Mouse (Mus musculus): ENCODE measurements around the gene Olfr1392. TPM values are rescaled to one million over a fixed set of nuclear protein-coding genes. Genes with fewer than 3 reads are reported as not detected.
"Not testable (repeated sequence)": the region's sequence is repeated elsewhere in the genome, so short reads cannot be mapped to it uniquely, and the experiment has no call there.

The Olfr1392 gene
- total RNA-seq, 2 experiments from 2014 or later = 0.47 TPM; not detected in 1

- peak; percentile 28 to 38 for DNase-seq (ENCODE audit: extremely low spot score in 1 of 2, low spot score in 2 of 2)
- intact Hi-C loops (cut with DNase I) = loop anchor here (5.0 kb wide), 3 partner anchors 84 to 399 kb away; partner anchors contain the start of genes Btnl9, Irgm1 and Olfr1396
These were observed 13.7 kb upstream of the Olfr1392 start for GRCm38 (mm10) chr11:49271334-49271733.

GRCm38 (mm10) chr11:49273834-49274519, 11.1 kb upstream of the Olfr1392 start:
- DNase-seq (ENCODE audit: extremely low spot score in 1 of 2, low spot score in 2 of 2) = no peak
- intact Hi-C loops (cut with DNase I) = loop anchor here (5.0 kb wide), 3 partner anchors 87 to 402 kb away; partner anchors contain the start of genes Btnl9, Irgm1 and Olfr1396

- intact Hi-C loops (cut with DNase I) = no loop called here
- no peak for DNase-seq (ENCODE audit: extremely low spot score in 1 of 2, low spot score in 2 of 2)
These were observed 6.9 kb upstream of the Olfr1392 start, which contains the start of gene Olfr1393 for GRCm38 (mm10) chr11:49278222-49278621. Gene Olfr1393, plus strand, starts transcription at chr11:49278304.

GRCm38 (mm10) chr11:49287251-49287650, 2.2 kb downstream of the Olfr1392 start:
- intact Hi-C loops (cut with DNase I) = no loop called here
- DNase-seq (ENCODE audit: extremely low spot score in 1 of 2, low spot score in 2 of 2) = peak in 1 of 2 experiments; percentile 19

GRCm38 (mm10) chr11:49292777-49293176, 7.7 kb downstream of the Olfr1392 start:
- DNase-seq (ENCODE audit: extremely low spot score in 1 of 2, low spot score in 2 of 2) = peak in 1 of 2 experiments; percentile 4

GRCm38 (mm10) chr11:49304441-49304840, 19.4 kb downstream of the Olfr1392 start, which contains the start of gene Olfr10:
Gene Olfr10, plus strand, starts transcription at chr11:49304741.
- DNase-seq (ENCODE audit: extremely low spot score in 1 of 2, low spot score in 2 of 2) = no peak
- intact Hi-C loops (cut with DNase I) = no loop called here

More at GRCm38 (mm10) chr11:49292777-49293176, 7.7 kb downstream of the Olfr1392 start:
- intact Hi-C loops (cut with DNase I) = no loop called here

- intact Hi-C loops (cut with DNase I); DNase-seq (ENCODE audit: extremely low spot score in 1 of 2, low spot score in 2 of 2): not testable (repeated sequence)
These were observed 23.5 kb downstream of the Olfr1392 start for GRCm38 (mm10) chr11:49308547-49308946.

- intact Hi-C loops (cut with DNase I) = no loop called here
- DNase-seq (ENCODE audit: extremely low spot score in 1 of 2, low spot score in 2 of 2) = no peak
These were observed 37.4 kb downstream of the Olfr1392 start, which contains the start of gene Olfr1391 for GRCm38 (mm10) chr11:49322442-49322841. Gene Olfr1391, plus strand, starts transcription at chr11:49322742.

GRCm38 (mm10) chr11:49326726-49327125, 41.6 kb downstream of the Olfr1392 start:
- no peak for DNase-seq (ENCODE audit: extremely low spot score in 1 of 2, low spot score in 2 of 2)
- intact Hi-C loops (cut with DNase I) = no loop called here

GRCm38 (mm10) chr11:49329686-49330085, 44.6 kb downstream of the Olfr1392 start:
- intact Hi-C loops (cut with DNase I) = no loop called here
- DNase-seq (ENCODE audit: extremely low spot score in 1 of 2, low spot score in 2 of 2) = peak in 1 of 2 experiments; percentile 8

GRCm38 (mm10) chr11:49334888-49335287, 49.8 kb downstream of the Olfr1392 start, which contains the start of gene Olfr1390:
Gene Olfr1390, plus strand, starts transcription at chr11:49335188.
- intact Hi-C loops (cut with DNase I) = no loop called here
- no peak for DNase-seq (ENCODE audit: extremely low spot score in 1 of 2, low spot score in 2 of 2)

GRCm38 (mm10) chr11:49337150-49337832, 52.2 kb downstream of the Olfr1392 start:
- intact Hi-C loops (cut with DNase I) = no loop called here
- no peak for DNase-seq (ENCODE audit: extremely low spot score in 1 of 2, low spot score in 2 of 2)

Other genes with a start within 250 kb of the Olfr1392 start
- gene 9930111J21Rik2, start 234.0 kb upstream of the Olfr1392 start, total RNA-seq (2021) = 1 to 10 TPM in 1 of 2 experiments, under 1 TPM in 1; 0.85 to 1.2 TPM
- gene Tgtp2, start 221.1 kb upstream of the Olfr1392 start, total RNA-seq (2021) = not detected
- gene Ifi47, start 208.7 kb upstream of the Olfr1392 start, total RNA-seq (2021) = under 1 TPM; 0.45 to 0.61 TPM
- not detected for gene Olfr1396, start 170.4 kb upstream of the Olfr1392 start, total RNA-seq (2021)
- gene Olfr1395, start 143.0 kb upstream of the Olfr1392 start, total RNA-seq (2021) = not detected
- not detected for gene Olfr1394, start 130.9 kb upstream of the Olfr1392 start, total RNA-seq (2021)
- under 1 TPM; 0.11 to 0.59 TPM for gene Btnl9, start 98.1 kb upstream of the Olfr1392 start, total RNA-seq (2021)
- gene Zfp62, start 82.0 kb upstream of the Olfr1392 start, total RNA-seq (2021) = 10 to 100 TPM; 37.4 to 40.4 TPM
- gene Mgat1, start 41.1 kb upstream of the Olfr1392 start, total RNA-seq (2021) = 10 to 100 TPM; 60.5 to 67.2 TPM
- gene Olfr1393, start 7.0 kb upstream of the Olfr1392 start, total RNA-seq (2021) = under 1 TPM in 1 of 2 experiments, not detected in 1; 0.26 TPM
- gene Olfr10, start 19.5 kb downstream of the Olfr1392 start, total RNA-seq (2021) = not detected
- not detected for gene Olfr1391, start 37.5 kb downstream of the Olfr1392 start, total RNA-seq (2021)
- gene Olfr1390, start 49.9 kb downstream of the Olfr1392 start, total RNA-seq (2021) = not detected
- gene Olfr1389, start 137.8 kb downstream of the Olfr1392 start, total RNA-seq (2021) = not detected
- under 1 TPM; 0.30 to 0.54 TPM for gene Olfr1388, start 151.3 kb downstream of the Olfr1392 start, total RNA-seq (2021)
- not detected for gene Olfr1387, start 170.1 kb downstream of the Olfr1392 start, total RNA-seq (2021)
- not detected for gene Olfr1386, start 179.8 kb downstream of the Olfr1392 start, total RNA-seq (2021)
- gene Olfr1385, start 203.8 kb downstream of the Olfr1392 start, total RNA-seq (2021) = under 1 TPM in 1 of 2 experiments, not detected in 1; 0.11 TPM
- gene Olfr1384, start 221.4 kb downstream of the Olfr1392 start, total RNA-seq (2021) = not detected
- gene Olfr1383, start 234.4 kb downstream of the Olfr1392 start, total RNA-seq (2021) = under 1 TPM in 1 of 2 experiments, not detected in 1; 0.34 TPM
- gene Olfr1382, start 243.0 kb downstream of the Olfr1392 start, total RNA-seq (2021) = not detected

Data from left cerebral cortex, postnatal 10 days (tissue).